Mouse (Mus musculus) megakaryocyte, embryonic 14.5 days (primary cell): Measurements from ENCODE around the gene Tnfrsf11a.

Source experiments
- FLI1 ChIP-seq: IDR thresholded peaks from 2 replicates; pipeline ENCODE4 v1.6.1; 2012; ENCODE audit warnings: low read length, inconsistent platforms, mixed read lengths
- GATA1 ChIP-seq: IDR thresholded peaks from 3 replicates; pipeline ENCODE4 v1.6.1; 2012; ENCODE audit warnings: mixed read lengths, low read length, inconsistent platforms, borderline replicate concordance

DNA sequence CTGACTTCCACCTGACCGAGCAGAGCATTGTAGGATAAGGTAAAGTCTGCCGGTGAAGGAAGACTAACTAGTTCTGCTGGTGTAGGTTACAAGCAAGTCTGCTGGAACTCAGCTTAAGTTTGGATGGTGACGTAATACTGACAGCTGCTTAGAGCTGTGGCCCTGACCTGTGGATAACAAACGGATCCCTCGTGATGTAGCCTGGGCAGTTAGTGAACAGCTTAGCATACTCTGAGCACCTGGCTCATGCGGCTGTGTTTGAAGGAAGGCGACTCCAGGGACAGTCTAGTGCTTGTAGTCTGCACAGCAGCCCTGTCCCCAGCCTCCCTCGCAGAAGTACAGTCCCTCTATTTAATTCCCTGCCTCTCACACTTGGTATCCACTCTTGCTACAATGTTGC, 14.9 kb upstream of the Tnfrsf11a start:
- TF ChIP-seq GATA1: no peak
- no peak for TF ChIP-seq FLI1
